ENCODE assay signal across 10 mouse cellular contexts in the genomic region with DNA sequence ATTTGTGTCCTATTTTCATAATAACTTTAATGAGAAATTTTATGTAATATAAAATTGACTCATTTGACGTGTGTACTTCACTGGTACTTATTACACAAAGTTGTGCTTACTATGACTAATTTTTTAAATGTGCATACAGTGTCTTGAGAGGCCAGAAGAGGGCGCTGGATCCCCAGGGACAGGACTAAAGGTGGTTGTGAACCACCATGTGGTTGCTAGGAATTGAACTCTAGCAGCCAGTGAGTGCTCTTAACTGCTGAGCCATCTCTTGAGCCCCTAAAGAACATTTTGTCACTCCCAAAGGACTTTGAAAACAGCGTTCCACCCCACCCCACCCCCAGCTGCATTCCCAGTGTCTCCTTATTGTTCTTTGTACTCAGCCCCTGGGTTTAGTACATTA.
DNase-seq lines count a peak whose midpoint lies in the region; ATAC-seq and TF ChIP-seq lines count a peak whose summit lies in the region.
"Had no signal": no experiment of that assay in that cellular context is flagged by ENCODE, and none has a peak within 500 bp of the region (broad histone marks: within the 10 kb centered on the region; RNA-seq: fewer than 3 reads in every experiment).

No protein-coding gene starts in this region.

- TF ChIP-seq EP300 in lung, postnatal 0 days (IDR thresholded peaks at IDR 0.05), result peak; percentile 68

- no peaks in the 10 kb centered on the region for H3K4me1 ChIP-seq in hindbrain, postnatal 0 days (ENCODE audit: insufficient read depth, low read length)
- no peaks in the 10 kb centered on the region for H3K4me1 ChIP-seq in hindbrain, embryonic 13.5 days (replicated peaks)
- H3K4me1 ChIP-seq in embryonic facial prominence, embryonic 10.5 days, result peaks cover 12% of the 10 kb centered on the region; the same call in 1 of the 2 replicates
- H3K4me1 ChIP-seq in lung, postnatal 0 days (ENCODE audit: insufficient read depth, low read depth, low read length), result no peaks in the 10 kb centered on the region
- H3K4me1 ChIP-seq: embryonic facial prominence, embryonic 15.5 days had no signal

- H3K4me3 ChIP-seq in hindbrain, postnatal 0 days (ENCODE audit: low read length), result no peak overlapping the region
- H3K4me3 ChIP-seq in hindbrain, embryonic 13.5 days, result no peak overlapping the region
- H3K4me3 ChIP-seq in embryonic facial prominence, embryonic 10.5 days, result no peak overlapping the region
- H3K4me3 ChIP-seq in lung, postnatal 0 days (ENCODE audit: low read depth, low read length), result no peak overlapping the region
- H3K4me3 ChIP-seq: embryonic facial prominence, embryonic 15.5 days; limb, embryonic 12.5 days had no signal

- H3K9ac ChIP-seq in hindbrain, postnatal 0 days (replicated peaks; ENCODE audit: low read length), result no peak overlapping the region
- H3K9ac ChIP-seq in hindbrain, embryonic 13.5 days, result no peak overlapping the region
- no peak overlapping the region for H3K9ac ChIP-seq in lung, postnatal 0 days (replicated peaks; ENCODE audit: low read depth)
- H3K9ac ChIP-seq: embryonic facial prominence, embryonic 15.5 days; limb, embryonic 12.5 days had no signal

- H3K27me3 ChIP-seq in hindbrain, postnatal 0 days (ENCODE audit: insufficient read depth, low read length), result no peaks in the 10 kb centered on the region
- no peaks in the 10 kb centered on the region for H3K27me3 ChIP-seq in hindbrain, embryonic 13.5 days
- no peaks in the 10 kb centered on the region for H3K27me3 ChIP-seq in embryonic facial prominence, embryonic 10.5 days (replicated peaks; ENCODE audit: low read depth, poor library complexity, severe bottlenecking)
- no peaks in the 10 kb centered on the region for H3K27me3 ChIP-seq in lung, postnatal 0 days (replicated peaks; ENCODE audit: insufficient read depth, low read length)
- H3K27me3 ChIP-seq: embryonic facial prominence, embryonic 15.5 days; limb, embryonic 12.5 days had no signal

- H3K36me3 ChIP-seq in hindbrain, postnatal 0 days (ENCODE audit: insufficient read depth, low read length), result no peaks in the 10 kb centered on the region
- peaks cover 2% of the 10 kb centered on the region; the same call in 1 of the 2 replicates for H3K36me3 ChIP-seq in hindbrain, embryonic 13.5 days
- H3K36me3 ChIP-seq in embryonic facial prominence, embryonic 10.5 days (replicated peaks), result peaks cover 13% of the 10 kb centered on the region
- H3K36me3 ChIP-seq in lung, postnatal 0 days (ENCODE audit: insufficient read depth, low read length), result no peaks in the 10 kb centered on the region
- H3K36me3 ChIP-seq: embryonic facial prominence, embryonic 15.5 days; limb, embryonic 12.5 days had no signal

- peak; percentile 40; the same call in 1 of the 2 replicates for ATAC-seq in hindbrain, postnatal 0 days
- no peak for ATAC-seq in hindbrain, embryonic 13.5 days (ENCODE audit: low FRiP score)
- ATAC-seq in lung, postnatal 0 days, result peak; percentile 69
- no peak for ATAC-seq in erythroblast, adult 5-6 weeks (replicated peaks; ENCODE audit: low FRiP score, poor library complexity, severe bottlenecking)

- 37% methylated on average over 3 of the region's 3 CpGs for WGBS in hindbrain, postnatal 0 days
- 32% methylated on average over 3 of the region's 3 CpGs for WGBS in hindbrain, embryonic 13.5 days
- 33% methylated on average over 3 of the region's 3 CpGs for WGBS in embryonic facial prominence, embryonic 10.5 days
- WGBS in lung, postnatal 0 days, result 37% methylated on average over 3 of the region's 3 CpGs

- H3K27ac ChIP-seq in hindbrain, postnatal 0 days, result no peak overlapping the region
- H3K27ac ChIP-seq in hindbrain, embryonic 13.5 days, result no peak overlapping the region
- H3K27ac ChIP-seq in embryonic facial prominence, embryonic 10.5 days (replicated peaks), result no peak overlapping the region
- H3K27ac ChIP-seq in lung, postnatal 0 days (ENCODE audit: low read length), result no peak overlapping the region
- H3K27ac ChIP-seq: embryonic facial prominence, embryonic 15.5 days; limb, embryonic 12.5 days had no signal

- H3K9me3 ChIP-seq in hindbrain, postnatal 0 days (ENCODE audit: low read length), result no peaks in the 10 kb centered on the region
- no peaks in the 10 kb centered on the region for H3K9me3 ChIP-seq in hindbrain, embryonic 13.5 days
- no peaks in the 10 kb centered on the region for H3K9me3 ChIP-seq in embryonic facial prominence, embryonic 10.5 days
- no peaks in the 10 kb centered on the region for H3K9me3 ChIP-seq in lung, postnatal 0 days (ENCODE audit: low read length)
- H3K9me3 ChIP-seq: embryonic facial prominence, embryonic 15.5 days; limb, embryonic 12.5 days had no signal

- DNase-seq in hindbrain, postnatal 0 days (ENCODE audit: low spot score), result peak; percentile 34
- DNase-seq in CD4-positive helper T cell, adult 2 months (ENCODE audit: low read depth, low spot score), result peak; percentile 71
- peak; percentile 46 for DNase-seq in adipocyte (ENCODE audit: low spot score)
- DNase-seq in embryonic facial prominence, embryonic 10.5 days (ENCODE audit: low spot score), result peak; percentile 44
- DNase-seq in lung, postnatal 0 days (ENCODE audit: low spot score), result peak; percentile 66
- peak; percentile 74 for DNase-seq in thymus, postnatal 0 days (ENCODE audit: low spot score)

- TF ChIP-seq CTCF in hindbrain, postnatal 0 days (IDR thresholded peaks at IDR 0.05; ENCODE audit: low read depth), result peak; percentile 58
- peak; percentile 83 for TF ChIP-seq CTCF in lung, postnatal 0 days (IDR thresholded peaks at IDR 0.05)

- H3K4me2 ChIP-seq in hindbrain, postnatal 0 days (ENCODE audit: low read depth, low read length), result no peak overlapping the region
- no peak overlapping the region for H3K4me2 ChIP-seq in hindbrain, embryonic 13.5 days
- no peak overlapping the region for H3K4me2 ChIP-seq in lung, postnatal 0 days (replicated peaks; ENCODE audit: low read depth, low read length)
- H3K4me2 ChIP-seq: embryonic facial prominence, embryonic 15.5 days; limb, embryonic 12.5 days had no signal

Comparison
In these comparisons a context has a peak if more than half of its experiments do, and no peak if none do; other contexts are left out.
1. ATAC-seq: peak in hindbrain, postnatal 0 days (single experiment) and lung, postnatal 0 days (single experiment); none in hindbrain, embryonic 13.5 days (single experiment) and erythroblast, adult 5-6 weeks (single experiment).
2. Peak in every context shown above with its lines, with median percentiles within 50 percentile points of each other: DNase-seq.